Mouse (Mus musculus) heart, embryonic 11.5 days (tissue): ENCODE data around the gene Ckap2l. TPM values are rescaled to one million over a fixed set of nuclear protein-coding genes. Genes with fewer than 3 reads are reported as not detected.

ENCODE experiments used
- ATAC-seq: fragments of 200-750 bp; cut with Nextera tagmentation; replicated peaks from 2 replicates; pipeline ENCODE4 v1.8.0; 2017; ENCODE audit warnings: moderate library complexity; ENCODE audit not compliant: insufficient number of reproducible peaks, low FRiP score, low TSS enrichment
- H3K27ac ChIP-seq: fragments of 300-500 bp; sonication (generic); 2 replicates; pipeline ENCODE4 v1.5.1; 2014; ENCODE audit warnings: mild to moderate bottlenecking, low read depth, low read length
- H3K27me3 ChIP-seq: fragments of 300-500 bp; sonication (generic); 2 replicates; pipeline ENCODE4 v1.6.1; 2014; ENCODE audit warnings: mild to moderate bottlenecking, low read length, mixed read lengths; ENCODE audit not compliant: control insufficient read depth, insufficient read depth
- H3K36me3 ChIP-seq: fragments of 300-500 bp; sonication (generic); 2 replicates; pipeline ENCODE4 v1.6.1; 2014; ENCODE audit warnings: mild to moderate bottlenecking, low read length, moderate library complexity, mixed read lengths; ENCODE audit not compliant: control insufficient read depth, insufficient read depth
- H3K4me1 ChIP-seq: fragments of 300-500 bp; sonication (generic); 2 replicates; pipeline ENCODE4 v1.6.1; 2014; ENCODE audit warnings: low read length; ENCODE audit not compliant: control insufficient read depth, insufficient read depth
- H3K4me2 ChIP-seq: fragments of 300-500 bp; sonication (generic); 2 replicates; pipeline ENCODE4 v1.6.1; 2014; ENCODE audit warnings: mild to moderate bottlenecking, moderate library complexity
- H3K4me3 ChIP-seq: fragments of 300-500 bp; sonication (generic); 2 replicates; pipeline ENCODE4 v1.5.1; 2014; ENCODE audit warnings: low read depth, low read length
- H3K9ac ChIP-seq: fragments of 300-500 bp; sonication (generic); 2 replicates; pipeline ENCODE4 v1.6.1; 2014; ENCODE audit warnings: mild to moderate bottlenecking, low read depth, low read length, moderate library complexity
- H3K9me3 ChIP-seq: fragments of 300-500 bp; sonication (generic); replicated peaks from 2 replicates; pipeline ENCODE4 v1.6.1; 2016; ENCODE audit warnings: low read length; ENCODE audit not compliant: control insufficient read depth
- WGBS: fragments of 180-500 bp; shearing (Covaris S2); extraction: QIAGEN DNeasy Blood & Tissue Kit; methylation state at CpG from one replicate; pipeline ENCODE4 v1.1.7; 2014; ENCODE audit not compliant: insufficient replicate concordance; 5-methylcytosine and 5-hydroxymethylcytosine counted together
- polyA plus RNA-seq: library from polyadenylated mRNA; unstranded; fragments of >200 nt; fragmentation: Nextera tagmentation; extraction: Ambion mirVana; gene quantifications from 2 replicates; pipeline ENCODE4 v1.2.1, GENCODE M21; 2014

Ckap2l gene
- polyA plus RNA-seq, 1 experiment from 2014 or later: 59.9 TPM

GRCm38 (mm10) chr2:129273823-129274222, 23.2 kb downstream of the Ckap2l start:
- no peaks in the 10 kb centered on the region for H3K4me1 ChIP-seq
- 92% methylated on average over 5 of the region's 5 CpGs for WGBS
- no peaks in the 10 kb centered on the region for H3K9me3 ChIP-seq
- ATAC-seq: no peak
- peaks cover 49% of the 10 kb centered on the region for H3K36me3 ChIP-seq
- H3K9ac ChIP-seq: no peak overlapping the region
- no peak overlapping the region for H3K27ac ChIP-seq
- H3K4me3 ChIP-seq: no peak overlapping the region
- H3K27me3 ChIP-seq: no peaks in the 10 kb centered on the region
- no peak overlapping the region for H3K4me2 ChIP-seq

- no peak overlapping the region for H3K27ac ChIP-seq
- no peaks in the 10 kb centered on the region for H3K9me3 ChIP-seq
- H3K27me3 ChIP-seq: no peaks in the 10 kb centered on the region
- ATAC-seq: no peak
- H3K4me1 ChIP-seq: no peaks in the 10 kb centered on the region
- peaks cover 51% of the 10 kb centered on the region for H3K36me3 ChIP-seq
- H3K9ac ChIP-seq: no peak overlapping the region
- 92% methylated on average over 9 of the region's 9 CpGs for WGBS
- no peak overlapping the region for H3K4me3 ChIP-seq
- no peak overlapping the region for H3K4me2 ChIP-seq
These were observed 26.4 kb downstream of the Ckap2l start for GRCm38 (mm10) chr2:129270621-129271020.

- no peak overlapping the region for H3K27ac ChIP-seq
- no peak overlapping the region for H3K9ac ChIP-seq
- H3K4me1 ChIP-seq: no peaks in the 10 kb centered on the region
- H3K27me3 ChIP-seq: no peaks in the 10 kb centered on the region
- H3K4me2 ChIP-seq: no peak overlapping the region
- no peaks in the 10 kb centered on the region for H3K9me3 ChIP-seq
- H3K4me3 ChIP-seq: no peak overlapping the region
- peaks cover 47% of the 10 kb centered on the region for H3K36me3 ChIP-seq
- WGBS: 91% methylated on average over 5 of the region's 5 CpGs
- ATAC-seq: no peak
These were observed 27.0 kb downstream of the Ckap2l start for GRCm38 (mm10) chr2:129269986-129270385.

GRCm38 (mm10) chr2:129269161-129269643, 27.8 kb downstream of the Ckap2l start:
- Histone ChIP-seq H3K4me2 (no peak overlapping the region), H3K27me3 (no peaks in the 10 kb centered on the region)
- 91% methylated on average over 12 of the region's 12 CpGs for WGBS

GRCm38 (mm10) chr2:129267738-129268137, 29.3 kb downstream of the Ckap2l start:
- Histone ChIP-seq H3K9me3 (no peaks in the 10 kb centered on the region), H3K9ac (no peak overlapping the region), H3K27me3 (no peaks in the 10 kb centered on the region), H3K4me1 (no peaks in the 10 kb centered on the region), H3K4me3 (no peak overlapping the region), H3K4me2 (no peak overlapping the region), H3K36me3 (peaks cover 32% of the 10 kb centered on the region), H3K27ac (no peak overlapping the region)
- WGBS: 93% methylated on average over 5 of the region's 5 CpGs
- no peak for ATAC-seq

More at GRCm38 (mm10) chr2:129269161-129269643, 27.8 kb downstream of the Ckap2l start:
- Histone ChIP-seq H3K36me3 (peaks cover 43% of the 10 kb centered on the region), H3K9me3 (no peaks in the 10 kb centered on the region), H3K27ac (no peak overlapping the region), H3K4me3 (no peak overlapping the region), H3K4me1 (no peaks in the 10 kb centered on the region), H3K9ac (no peak overlapping the region)
- no peak for ATAC-seq

GRCm38 (mm10) chr2:129265316-129265715, 31.7 kb downstream of the Ckap2l start:
- H3K27ac ChIP-seq: no peak overlapping the region
- peaks cover 23% of the 10 kb centered on the region for H3K36me3 ChIP-seq
- no peaks in the 10 kb centered on the region for H3K4me1 ChIP-seq
- no peak overlapping the region for H3K9ac ChIP-seq
- ATAC-seq: no peak
- no peak overlapping the region for H3K4me2 ChIP-seq
- H3K27me3 ChIP-seq: no peaks in the 10 kb centered on the region
- no peak overlapping the region for H3K4me3 ChIP-seq
- WGBS: 95% methylated on average over 7 of the region's 7 CpGs
- no peaks in the 10 kb centered on the region for H3K9me3 ChIP-seq

- H3K36me3 ChIP-seq: 0 out of 2 replicates have a peak, but pooled peaks cover 5% of the 10 kb centered on the region
- 73% methylated on average over 5 of the region's 5 CpGs for WGBS
These were observed 33.9 kb downstream of the Ckap2l start for GRCm38 (mm10) chr2:129263073-129263472.

GRCm38 (mm10) chr2:129261151-129261794, 35.7 kb downstream of the Ckap2l start:
- 60% methylated on average over 6 of the region's 6 CpGs for WGBS
- H3K27me3 ChIP-seq: no peaks in the 10 kb centered on the region
- H3K9me3 ChIP-seq: no peaks in the 10 kb centered on the region
- H3K4me2 ChIP-seq: no peak overlapping the region
- H3K4me1 ChIP-seq: no peaks in the 10 kb centered on the region
- ATAC-seq: no peak
- H3K36me3 ChIP-seq: no peaks in the 10 kb centered on the region
- no peak overlapping the region for H3K4me3 ChIP-seq
- H3K9ac ChIP-seq: no peak overlapping the region
- no peak overlapping the region for H3K27ac ChIP-seq

More at GRCm38 (mm10) chr2:129263073-129263472, 33.9 kb downstream of the Ckap2l start:
- H3K4me2 ChIP-seq: no peak overlapping the region
- H3K9ac ChIP-seq: no peak overlapping the region
- no peaks in the 10 kb centered on the region for H3K4me1 ChIP-seq
- ATAC-seq: no peak
- H3K27me3 ChIP-seq: no peaks in the 10 kb centered on the region
- no peak overlapping the region for H3K4me3 ChIP-seq
- no peaks in the 10 kb centered on the region for H3K9me3 ChIP-seq
- H3K27ac ChIP-seq: no peak overlapping the region

- Histone ChIP-seq H3K4me2 (no peak overlapping the region), H3K4me3 (no peak overlapping the region), H3K9me3 (no peaks in the 10 kb centered on the region), H3K36me3 (no peaks in the 10 kb centered on the region), H3K27me3 (no peaks in the 10 kb centered on the region), H3K27ac (no peak overlapping the region), H3K4me1 (no peaks in the 10 kb centered on the region), H3K9ac (no peak overlapping the region)
- ATAC-seq: no peak
- WGBS: 37% methylated on average over 3 of the region's 3 CpGs
These were observed 36.4 kb downstream of the Ckap2l start for GRCm38 (mm10) chr2:129260646-129261045.
